Mouse (Mus musculus) bone marrow, adult 2 months (tissue): ENCODE results near the gene Stpg4. TPM values are rescaled to one million over a fixed set of nuclear protein-coding genes. Genes with fewer than 3 reads are reported as not detected.

Experiments used
- H3K27ac ChIP-seq: fragments of 200-500 bp; 2 replicates; pipeline ENCODE4 v1.5.1; 2012; ENCODE audit warnings: low read depth, mild to moderate bottlenecking, control low read depth, inconsistent platforms, low read length; ENCODE audit not compliant: control insufficient read depth, poor library complexity, insufficient read depth
- H3K4me1 ChIP-seq: fragments of 200-500 bp; 2 replicates; pipeline ENCODE4 v1.6.1; 2011; ENCODE audit warnings: low read length; ENCODE audit not compliant: control insufficient read depth, insufficient read depth
- H3K4me3 ChIP-seq: fragments of 200-500 bp; replicated peaks from 2 replicates; pipeline ENCODE3; 2011; ENCODE audit warnings: mild to moderate bottlenecking, low read depth, low read length, control low read depth; ENCODE audit not compliant: control insufficient read depth
- CTCF ChIP-seq: fragments of 200-500 bp; IDR thresholded peaks from 2 replicates; pipeline ENCODE4 v1.5.1; 2011; ENCODE audit warnings: low read length, control low read depth; ENCODE audit not compliant: control insufficient read depth, insufficient read depth
- POLR2A ChIP-seq: fragments of 200-500 bp; IDR thresholded peaks from 2 replicates; pipeline ENCODE4 v1.6.1; 2011; ENCODE audit warnings: low read depth, mild to moderate bottlenecking, control low read depth, low read length, borderline replicate concordance; ENCODE audit not compliant: control insufficient read depth
- WGBS: fragments of 180-500 bp; shearing (Covaris S2); methylation state at CpG from one replicate; pipeline ENCODE4 v1.1.7; 2018; 5-methylcytosine and 5-hydroxymethylcytosine counted together
- polyA plus RNA-seq: library from polyadenylated mRNA; stranded (reverse); fragments of >200 nt; gene quantifications from 2 replicates; pipeline ENCODE4 v1.2.4, GENCODE M21; 2011; ENCODE audit warnings: low replicate concordance; ENCODE audit not compliant: missing spikeins, insufficient read depth, insufficient read length

Gene Stpg4
- polyA plus RNA-seq, 1 experiment: not detected

- Histone ChIP-seq H3K4me1 (peaks cover 5% of the 10 kb centered on the region; the same call in 1 of the 2 replicates), H3K27ac (no peak overlapping the region), H3K4me3 (no peak overlapping the region)
- 16% methylated on average over 4 of the region's 4 CpGs for WGBS
- TF ChIP-seq POLR2A: no peak
- no peak for TF ChIP-seq CTCF
Observed at GRCm38 (mm10) chr17:87444763-87445162, 17.2 kb upstream of the Stpg4 start.

DNA sequence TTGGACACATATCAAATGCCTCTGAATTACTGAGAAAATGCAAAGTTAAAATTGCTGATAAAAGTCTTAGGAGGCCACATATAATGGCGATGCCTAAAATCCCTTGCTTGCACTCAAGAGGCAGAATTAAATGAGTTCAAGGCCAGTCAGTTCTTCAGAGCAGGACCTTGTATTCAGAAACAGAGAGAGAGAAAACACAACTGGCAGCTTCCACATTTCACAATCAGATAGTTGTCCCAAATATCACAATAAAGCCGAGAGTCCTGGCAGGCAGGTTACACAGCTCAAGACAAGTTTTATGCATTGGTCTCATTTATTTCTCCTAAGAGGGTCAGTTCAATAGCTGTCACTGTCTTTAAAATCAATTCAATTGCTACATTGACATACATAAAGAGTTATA lies 14.0 kb upstream of the Stpg4 start:
- Histone ChIP-seq H3K27ac (no peak overlapping the region), H3K4me1 (peaks cover 8% of the 10 kb centered on the region), H3K4me3 (no peak overlapping the region)
- 40% methylated on average over 2 of the region's 2 CpGs for WGBS
- TF ChIP-seq CTCF: no peak
- no peak for TF ChIP-seq POLR2A

GRCm38 (mm10) chr17:87439441-87439840 lies 11.9 kb upstream of the Stpg4 start:
- Histone ChIP-seq H3K4me3 (no peak overlapping the region), H3K27ac (no peak overlapping the region), H3K4me1 (peaks cover 8% of the 10 kb centered on the region)
- TF ChIP-seq POLR2A: no peak
- no peak for TF ChIP-seq CTCF
- WGBS: 65% methylated on average over 2 of the region's 2 CpGs

GRCm38 (mm10) chr17:87433929-87434328 lies 6.4 kb upstream of the Stpg4 start:
- peaks cover 5% of the 10 kb centered on the region for H3K4me1 ChIP-seq
- 91% methylated on average over 3 of the region's 3 CpGs for WGBS
- TF ChIP-seq CTCF: no peak
- no peak for TF ChIP-seq POLR2A
- no peak overlapping the region for H3K4me3 ChIP-seq
- H3K27ac ChIP-seq: no peak overlapping the region

- no peak for TF ChIP-seq POLR2A
- no peak for TF ChIP-seq CTCF
- Histone ChIP-seq H3K27ac (no peak overlapping the region), H3K4me1 (peaks cover 3% of the 10 kb centered on the region), H3K4me3 (no peak overlapping the region)
- WGBS: 90% methylated on average over 5 of the region's 5 CpGs
Observed at GRCm38 (mm10) chr17:87432743-87433142, 5.2 kb upstream of the Stpg4 start.

GRCm38 (mm10) chr17:87432314-87432713 lies 4.8 kb upstream of the Stpg4 start:
- no peak overlapping the region for H3K27ac ChIP-seq
- TF ChIP-seq CTCF (no peak), POLR2A (no peak)
- no peak overlapping the region for H3K4me3 ChIP-seq
- no peaks in the 10 kb centered on the region for H3K4me1 ChIP-seq

- H3K27ac ChIP-seq: no peak overlapping the region
- WGBS: 82% methylated on average over 3 of the region's 3 CpGs
- H3K4me1 ChIP-seq: no peaks in the 10 kb centered on the region
- H3K4me3 ChIP-seq: no peak overlapping the region
- TF ChIP-seq POLR2A (no peak), CTCF (no peak)
Observed at GRCm38 (mm10) chr17:87429431-87429830, 1.9 kb upstream of the Stpg4 start.

- TF ChIP-seq CTCF: no peak
- no peak for TF ChIP-seq POLR2A
- 73% methylated on average over 7 of the region's 7 CpGs for WGBS
Observed at GRCm38 (mm10) chr17:87418082-87418481, 9.5 kb downstream of the Stpg4 start.

GRCm38 (mm10) chr17:87406646-87407045 lies 20.9 kb downstream of the Stpg4 start:
- no peak overlapping the region for H3K27ac ChIP-seq
- 81% methylated on average over 4 of the region's 4 CpGs for WGBS
- no peak overlapping the region for H3K4me3 ChIP-seq
- TF ChIP-seq POLR2A (no peak), CTCF (no peak)
- H3K4me1 ChIP-seq: no peaks in the 10 kb centered on the region

More at GRCm38 (mm10) chr17:87418082-87418481, 9.5 kb downstream of the Stpg4 start:
- no peak overlapping the region for H3K4me3 ChIP-seq
- no peaks in the 10 kb centered on the region for H3K4me1 ChIP-seq
- no peak overlapping the region for H3K27ac ChIP-seq

DNA sequence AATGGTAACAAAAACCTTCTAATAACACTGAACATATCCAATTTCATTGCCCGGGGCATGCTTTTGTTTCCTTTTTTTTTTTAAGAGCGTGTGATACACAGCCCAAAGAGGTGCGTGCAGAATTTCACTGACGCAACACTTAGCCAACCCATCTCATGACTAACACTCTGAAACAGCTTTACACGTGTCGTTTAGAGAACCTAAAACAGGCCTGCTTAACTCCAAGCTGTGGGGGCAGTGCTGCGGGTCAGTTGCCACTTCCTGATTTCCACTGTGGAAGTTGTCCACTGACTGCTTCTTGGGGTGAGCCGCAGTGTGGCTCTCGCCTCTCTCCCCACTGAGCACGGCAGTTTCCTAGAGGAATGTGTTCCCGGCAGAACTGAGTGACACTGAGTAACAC lies 22.0 kb downstream of the Stpg4 start:
- Histone ChIP-seq H3K4me1 (no peaks in the 10 kb centered on the region), H3K4me3 (no peak overlapping the region), H3K27ac (peak overlapping the region; percentile 34; the same call in 1 of the 2 replicates)
- TF ChIP-seq CTCF (no peak), POLR2A (no peak)
- 23% methylated on average over 11 of the region's 11 CpGs for WGBS
